Mouse (Mus musculus) heart, embryonic 15.5 days (tissue): ENCODE measurements around the gene Cdk1. TPM values are rescaled to one million over a fixed set of nuclear protein-coding genes. Genes with fewer than 3 reads are reported as not detected.

Source experiments
- ATAC-seq: fragments of 200-750 bp; cut with Nextera tagmentation; replicated peaks from 2 replicates; pipeline ENCODE4 v1.8.0; 2017; ENCODE audit warnings: low read depth, moderate TSS enrichment; ENCODE audit not compliant: insufficient number of reproducible peaks, insufficient read depth, low FRiP score
- H3K27ac ChIP-seq: fragments of 300-500 bp; sonication (generic); 2 replicates; pipeline ENCODE4 v1.5.1; 2015; ENCODE audit warnings: mild to moderate bottlenecking, inconsistent platforms
- H3K27me3 ChIP-seq: fragments of 300-500 bp; sonication (generic); 2 replicates; pipeline ENCODE4 v1.6.1; 2015; ENCODE audit warnings: inconsistent platforms
- H3K36me3 ChIP-seq: fragments of 300-500 bp; sonication (generic); 2 replicates; pipeline ENCODE4 v1.6.1; 2015; ENCODE audit warnings: mild to moderate bottlenecking, inconsistent platforms
- H3K4me1 ChIP-seq: fragments of 300-500 bp; sonication (generic); replicated peaks from 2 replicates; pipeline ENCODE4 v1.6.1; 2015; ENCODE audit warnings: inconsistent platforms
- H3K4me2 ChIP-seq: fragments of 300-500 bp; sonication (generic); 2 replicates; pipeline ENCODE4 v1.6.1; 2015; ENCODE audit warnings: inconsistent platforms, mild to moderate bottlenecking, moderate library complexity
- H3K4me3 ChIP-seq: fragments of 300-500 bp; sonication (generic); 2 replicates; pipeline ENCODE4 v1.5.1; 2015; ENCODE audit warnings: mild to moderate bottlenecking, inconsistent platforms
- H3K9ac ChIP-seq: fragments of 300-500 bp; sonication (generic); 2 replicates; pipeline ENCODE4 v1.6.1; 2015; ENCODE audit warnings: mild to moderate bottlenecking, inconsistent platforms
- H3K9me3 ChIP-seq: fragments of 300-500 bp; sonication (generic); replicated peaks from 2 replicates; pipeline ENCODE4 v1.6.1; 2016; ENCODE audit warnings: inconsistent platforms
- WGBS: fragments of 180-500 bp; shearing (Covaris S2); methylation state at CpG from one replicate; pipeline ENCODE4 v1.1.7; 2015; ENCODE audit warnings: mixed read lengths; 5-methylcytosine and 5-hydroxymethylcytosine counted together
- polyA plus RNA-seq: library from polyadenylated mRNA; unstranded; fragments of >200 nt; fragmentation: Nextera tagmentation; extraction: Ambion mirVana; gene quantifications from 2 replicates; pipeline ENCODE4 v1.2.1, GENCODE M21; 2015

Cdk1 gene
- polyA plus RNA-seq, 1 experiment from 2014 or later: 290 TPM

DNA sequence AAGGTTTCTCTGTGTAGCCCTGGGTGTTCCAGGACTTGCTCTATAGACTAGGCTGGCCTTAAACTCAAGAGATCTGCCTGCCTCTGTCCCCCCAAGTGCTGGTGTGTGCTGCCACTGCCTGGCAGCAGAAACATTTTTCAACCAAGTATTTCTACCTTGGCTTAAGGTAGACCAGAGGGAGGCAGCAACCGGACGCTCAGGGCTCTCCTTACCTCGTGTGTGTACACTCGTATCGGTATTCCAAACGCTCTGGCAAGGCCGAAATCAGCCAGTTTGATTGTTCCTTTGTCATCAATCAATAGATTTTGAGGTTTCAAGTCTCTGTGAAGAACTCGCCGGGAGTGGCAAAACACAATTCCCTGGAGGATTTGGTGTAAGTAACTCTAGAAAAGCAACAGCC lies 10.4 kb downstream of the Cdk1 start:
- Histone ChIP-seq H3K4me1 (peaks cover 2% of the 10 kb centered on the region), H3K9me3 (no peaks in the 10 kb centered on the region), H3K4me2 (no peak overlapping the region), H3K9ac (no peak overlapping the region), H3K27me3 (no peaks in the 10 kb centered on the region), H3K4me3 (no peak overlapping the region), H3K36me3 (peaks cover 85% of the 10 kb centered on the region), H3K27ac (no peak overlapping the region)
- 91% methylated on average over 9 of the region's 9 CpGs for WGBS
- no peak for ATAC-seq

GRCm38 (mm10) chr10:69341570-69342227 lies 11.0 kb downstream of the Cdk1 start:
- no peak overlapping the region for H3K4me3 ChIP-seq
- H3K27me3 ChIP-seq: no peaks in the 10 kb centered on the region
- peaks cover 89% of the 10 kb centered on the region for H3K36me3 ChIP-seq
- ATAC-seq: no peak
- 81% methylated on average over 6 of the region's 6 CpGs for WGBS
- no peak overlapping the region for H3K4me2 ChIP-seq
- H3K9ac ChIP-seq: no peak overlapping the region
- H3K9me3 ChIP-seq: no peaks in the 10 kb centered on the region
- no peaks in the 10 kb centered on the region; the same call in 1 of the 2 replicates for H3K4me1 ChIP-seq
- H3K27ac ChIP-seq: no peak overlapping the region

DNA sequence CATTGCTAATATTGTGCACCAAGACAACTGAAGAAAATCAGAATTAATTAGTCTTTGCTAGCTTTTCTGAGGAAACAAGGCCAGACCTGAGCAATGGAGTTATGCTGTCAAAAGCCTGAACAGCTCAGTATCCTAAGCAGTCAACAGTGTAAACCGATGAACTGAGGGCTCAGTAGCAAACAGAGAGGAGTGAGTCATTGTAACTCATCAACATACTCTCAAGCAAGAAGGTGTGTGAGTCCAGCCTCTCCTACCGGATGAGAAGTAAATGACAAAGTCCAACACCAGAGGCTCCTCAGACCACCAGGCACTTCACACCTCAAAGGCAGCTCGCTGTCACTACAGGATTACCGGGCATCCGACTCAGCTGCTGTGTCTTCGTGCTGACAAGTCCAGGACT lies 12.7 kb downstream of the Cdk1 start:
- H3K27ac ChIP-seq: no peak overlapping the region
- WGBS: 75% methylated on average over 6 of the region's 6 CpGs
- peaks cover 91% of the 10 kb centered on the region for H3K36me3 ChIP-seq
- no peak overlapping the region for H3K9ac ChIP-seq
- no peaks in the 10 kb centered on the region; the same call in 1 of the 2 replicates for H3K4me1 ChIP-seq
- H3K27me3 ChIP-seq: no peaks in the 10 kb centered on the region
- no peak overlapping the region for H3K4me2 ChIP-seq
- H3K9me3 ChIP-seq: no peaks in the 10 kb centered on the region
- no peak for ATAC-seq
- H3K4me3 ChIP-seq: no peak overlapping the region

- no peak for ATAC-seq
- H3K4me1 ChIP-seq: no peaks in the 10 kb centered on the region
- no peak overlapping the region for H3K4me3 ChIP-seq
- H3K27ac ChIP-seq: no peak overlapping the region
- peaks cover 61% of the 10 kb centered on the region for H3K36me3 ChIP-seq
- H3K4me2 ChIP-seq: no peak overlapping the region
- H3K9ac ChIP-seq: no peak overlapping the region
- WGBS: 89% methylated on average over 11 of the region's 11 CpGs
- H3K27me3 ChIP-seq: no peaks in the 10 kb centered on the region
- H3K9me3 ChIP-seq: no peaks in the 10 kb centered on the region
These were observed 16.5 kb downstream of the Cdk1 start for GRCm38 (mm10) chr10:69336219-69336618.

DNA sequence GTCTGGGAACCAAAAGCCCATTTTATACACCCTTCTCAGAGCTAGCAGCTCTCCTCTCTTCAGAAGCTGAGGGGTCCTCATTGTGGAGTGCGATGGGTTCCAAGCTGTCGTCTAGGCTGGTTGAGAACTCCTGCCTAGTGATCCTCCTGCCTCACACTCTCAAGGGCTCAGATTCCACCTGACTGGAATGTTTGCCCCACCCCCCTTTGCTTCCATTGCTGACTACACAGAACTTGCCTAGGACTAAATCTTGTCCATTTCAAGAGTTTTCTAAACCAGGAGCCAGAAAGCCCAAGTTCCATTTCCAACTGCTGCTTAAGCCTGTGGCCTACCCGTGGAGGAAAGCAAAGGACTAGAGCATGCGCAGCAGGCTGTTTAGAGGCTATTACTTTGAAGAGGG lies 17.1 kb downstream of the Cdk1 start:
- Histone ChIP-seq H3K9ac (no peak overlapping the region), H3K4me2 (no peak overlapping the region), H3K27me3 (no peaks in the 10 kb centered on the region), H3K36me3 (peaks cover 57% of the 10 kb centered on the region), H3K27ac (no peak overlapping the region), H3K4me1 (no peaks in the 10 kb centered on the region), H3K9me3 (no peaks in the 10 kb centered on the region), H3K4me3 (no peak overlapping the region)
- WGBS: 78% methylated on average over 4 of the region's 4 CpGs
- no peak for ATAC-seq

DNA sequence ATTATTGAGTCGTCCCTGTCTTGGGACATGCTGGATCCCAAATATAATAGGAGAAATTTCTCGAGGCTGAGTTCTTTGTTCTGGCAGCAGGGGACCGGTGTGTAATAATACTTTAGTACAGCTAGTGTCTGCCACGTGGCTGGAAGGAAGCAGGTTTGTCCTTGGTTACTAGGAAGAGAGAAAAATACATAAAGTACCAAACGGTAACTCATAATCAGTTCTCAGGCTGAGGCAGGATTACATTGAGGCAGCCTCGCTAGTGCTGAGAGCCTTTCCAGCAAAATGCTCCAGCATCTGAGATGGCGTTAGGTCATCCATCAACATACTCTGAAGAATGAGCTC lies 17.6 kb downstream of the Cdk1 start:
- Histone ChIP-seq H3K4me2 (no peak overlapping the region), H3K9me3 (no peaks in the 10 kb centered on the region), H3K4me3 (no peak overlapping the region), H3K4me1 (no peaks in the 10 kb centered on the region), H3K36me3 (peaks cover 53% of the 10 kb centered on the region), H3K27ac (no peak overlapping the region), H3K9ac (no peak overlapping the region), H3K27me3 (no peaks in the 10 kb centered on the region)
- WGBS: 72% methylated on average over 7 of the region's 7 CpGs
- ATAC-seq: no peak; the same call in 1 of the 2 replicates

GRCm38 (mm10) chr10:69334271-69335194 lies 18.2 kb downstream of the Cdk1 start:
- Histone ChIP-seq H3K4me2 (no peak overlapping the region), H3K9ac (no peak overlapping the region), H3K4me3 (no peak overlapping the region), H3K27me3 (no peaks in the 10 kb centered on the region), H3K27ac (no peak overlapping the region), H3K36me3 (peaks cover 47% of the 10 kb centered on the region), H3K9me3 (no peaks in the 10 kb centered on the region), H3K4me1 (no peaks in the 10 kb centered on the region)
- ATAC-seq: no peak
- 79% methylated on average over 16 of the region's 16 CpGs for WGBS

DNA sequence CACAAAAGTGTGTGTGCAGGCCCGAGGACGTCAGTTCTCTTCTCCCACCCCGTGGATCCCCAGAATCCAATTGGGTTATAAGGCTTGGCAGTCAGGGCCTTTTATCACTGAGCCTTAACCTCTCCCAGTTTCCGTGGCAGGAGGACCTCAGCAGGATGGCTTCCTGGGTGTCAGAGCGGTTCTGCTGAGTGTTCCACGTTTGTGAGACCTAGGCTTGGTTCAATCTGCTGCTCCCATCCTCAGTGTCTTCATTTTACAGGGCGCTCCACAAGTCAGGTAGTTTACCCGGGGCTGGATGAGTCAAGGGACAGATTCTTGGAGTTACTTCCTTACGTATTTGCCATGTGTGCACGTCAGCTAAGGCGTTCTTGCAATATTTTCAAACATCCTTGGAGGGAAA lies 19.5 kb downstream of the Cdk1 start:
- no peaks in the 10 kb centered on the region for H3K27me3 ChIP-seq
- no peak for ATAC-seq
- no peaks in the 10 kb centered on the region for H3K4me1 ChIP-seq
- H3K9me3 ChIP-seq: no peaks in the 10 kb centered on the region
- no peak overlapping the region for H3K9ac ChIP-seq
- peaks cover 33% of the 10 kb centered on the region for H3K36me3 ChIP-seq
- H3K27ac ChIP-seq: no peak overlapping the region
- no peak overlapping the region for H3K4me3 ChIP-seq
- WGBS: 86% methylated on average over 11 of the region's 11 CpGs
- H3K4me2 ChIP-seq: no peak overlapping the region

DNA sequence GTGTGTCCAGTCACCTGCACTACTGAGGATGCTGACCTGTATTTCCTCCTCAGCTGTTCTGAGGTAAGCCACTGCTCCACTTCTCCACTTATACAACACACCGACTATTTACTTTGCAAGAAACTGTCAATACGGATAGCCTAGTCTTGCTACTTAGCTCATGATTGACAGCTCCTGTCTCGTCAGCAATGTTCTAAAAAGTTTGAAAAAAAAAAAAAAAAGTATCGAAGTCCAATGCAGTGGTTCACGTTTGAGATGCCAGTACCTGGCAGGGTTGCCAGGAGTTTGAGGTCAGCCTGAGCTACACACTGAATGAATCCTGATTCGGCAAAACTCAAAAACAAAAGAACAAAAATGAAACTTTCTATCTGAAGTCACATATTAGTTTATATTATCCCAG lies 21.5 kb downstream of the Cdk1 start:
- Histone ChIP-seq H3K4me1 (no peaks in the 10 kb centered on the region), H3K27me3 (no peaks in the 10 kb centered on the region), H3K9ac (no peak overlapping the region), H3K9me3 (no peaks in the 10 kb centered on the region), H3K4me2 (no peak overlapping the region), H3K36me3 (peaks cover 14% of the 10 kb centered on the region), H3K4me3 (no peak overlapping the region), H3K27ac (no peak overlapping the region)
- 82% methylated on average over 6 of the region's 6 CpGs for WGBS
- no peak for ATAC-seq

- 70% methylated on average over 4 of the region's 4 CpGs for WGBS
- no peak for ATAC-seq
These were observed 24.1 kb downstream of the Cdk1 start for GRCm38 (mm10) chr10:69328656-69329046.

DNA sequence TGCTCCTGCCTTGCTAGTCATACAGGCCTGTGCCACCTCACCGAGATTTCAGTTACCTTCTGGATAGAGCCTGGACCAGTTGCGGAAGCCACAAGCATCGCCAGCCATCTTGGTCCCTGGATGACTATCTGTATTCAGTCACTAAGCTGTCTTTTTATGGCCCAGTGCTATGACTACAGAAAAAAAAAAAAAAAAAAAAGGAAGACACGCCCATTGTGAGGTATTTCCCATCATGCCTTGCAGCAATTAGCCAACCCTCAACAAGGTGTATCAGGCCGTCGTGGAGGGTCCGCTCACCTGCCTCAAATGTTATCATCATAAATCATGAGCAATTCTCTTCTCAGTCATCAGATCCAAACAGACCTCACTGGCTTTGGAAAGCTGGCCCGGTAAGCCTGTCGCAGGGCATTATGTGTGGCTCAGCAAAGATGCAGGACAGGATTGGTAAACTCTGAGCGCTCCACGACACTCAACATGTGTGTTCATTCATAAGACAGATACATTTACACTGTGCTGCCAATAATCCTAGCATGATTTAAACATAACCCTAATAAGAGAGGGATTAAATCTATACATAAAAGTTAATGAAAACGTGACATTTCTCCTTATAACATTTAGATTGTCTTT lies 24.6 kb downstream of the Cdk1 start:
- Histone ChIP-seq H3K4me2 (no peak overlapping the region), H3K4me3 (no peak overlapping the region), H3K27me3 (no peaks in the 10 kb centered on the region), H3K9ac (no peak overlapping the region), H3K4me1 (no peaks in the 10 kb centered on the region), H3K27ac (no peak overlapping the region), H3K36me3 (no peaks in the 10 kb centered on the region), H3K9me3 (no peaks in the 10 kb centered on the region)
- no peak for ATAC-seq
- 84% methylated on average over 12 of the region's 12 CpGs for WGBS

More at GRCm38 (mm10) chr10:69328656-69329046, 24.1 kb downstream of the Cdk1 start:
- H3K4me1 ChIP-seq: no peaks in the 10 kb centered on the region
- H3K9me3 ChIP-seq: no peaks in the 10 kb centered on the region
- H3K4me3 ChIP-seq: no peak overlapping the region
- no peaks in the 10 kb centered on the region for H3K27me3 ChIP-seq
- H3K27ac ChIP-seq: no peak overlapping the region
- H3K36me3 ChIP-seq: no peaks in the 10 kb centered on the region
- H3K4me2 ChIP-seq: no peak overlapping the region
- H3K9ac ChIP-seq: no peak overlapping the region
